ENCODE assay signal across 8 mouse cellular contexts in the genomic region with DNA sequence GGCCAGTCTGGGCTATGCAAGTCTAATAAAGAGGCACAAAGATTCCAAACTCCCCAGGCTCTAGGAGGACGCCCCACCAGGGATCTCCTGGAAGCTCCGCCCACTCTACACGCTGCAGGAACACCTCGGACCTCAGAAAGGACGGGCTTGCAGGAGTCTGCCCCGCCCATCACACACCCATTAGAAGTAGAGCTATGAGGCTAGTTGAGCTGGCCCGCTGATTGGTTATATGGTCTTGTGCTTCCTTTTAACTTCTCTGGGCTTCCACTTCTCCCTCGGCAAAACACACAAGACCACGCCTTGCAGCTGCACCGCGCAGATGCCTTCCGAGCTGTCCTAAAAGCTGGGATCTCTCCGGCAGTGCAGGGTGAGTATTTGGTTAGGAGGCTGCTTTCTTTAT. TPM values are rescaled to one million over a fixed set of nuclear protein-coding genes. Genes with fewer than 3 reads are reported as not detected.
A peak's percentile ranks its signal among the peaks of the same experiment; 100 is the strongest.
DNase-seq lines count a peak whose midpoint lies in the region; ATAC-seq and TF ChIP-seq lines count a peak whose summit lies in the region.

No protein-coding gene starts in this region.

- H3K4me3 ChIP-seq in heart, adult 2 months: peak overlapping the region; percentile 35
- peak overlapping the region; percentile 23 for H3K4me3 ChIP-seq in intestine, postnatal 0 days (ENCODE audit: low read depth, low read length)
- H3K4me3 ChIP-seq in liver, postnatal 0 days (ENCODE audit: low read depth, low read length): 0 out of 2 replicates have a peak overlapping the region, but pooled peaks have one; percentile 17
- H3K4me3 ChIP-seq in neural tube, embryonic 12.5 days: no peak overlapping the region

- peak overlapping the region; percentile 56 for H3K4me2 ChIP-seq in intestine, postnatal 0 days (replicated peaks; ENCODE audit: low read depth)
- H3K4me2 ChIP-seq in liver, postnatal 0 days (ENCODE audit: low read depth, low read length): peak overlapping the region; percentile 52
- H3K4me2 ChIP-seq in neural tube, embryonic 12.5 days (replicated peaks): peak overlapping the region; percentile 35

- intact Hi-C loops in heart, adult 2 months (cut with DNase I): loop anchor here (5.0 kb wide), 1 partner anchor 41 kb away; a partner anchor contains a TSS

- no peak for TF ChIP-seq EP300 in heart, adult 2 months (IDR thresholded peaks at IDR 0.05; ENCODE audit: insufficient read depth, low read depth, low read length)
- TF ChIP-seq EP300 in liver, postnatal 0 days (IDR thresholded peaks at IDR 0.05; ENCODE audit: low read depth): no peak

- H3K9me3 ChIP-seq in intestine, postnatal 0 days (ENCODE audit: control insufficient read depth): no peaks in the 10 kb centered on the region
- no peaks in the 10 kb centered on the region for H3K9me3 ChIP-seq in liver, postnatal 0 days (ENCODE audit: low read length)
- H3K9me3 ChIP-seq in neural tube, embryonic 12.5 days: no peaks in the 10 kb centered on the region

- DNase-seq in spleen, adult 18-20 months: peak; percentile 59 to 60
- DNase-seq in spleen, adult 12 weeks (ENCODE audit: low spot score): no peak
- DNase-seq in embryo, embryonic 10.5 days (ENCODE audit: low spot score): peak; percentile 76
- DNase-seq in heart, adult 2 months: peak; percentile 70 to 83
- DNase-seq in liver, postnatal 0 days: peak; percentile 49
- DNase-seq in yolk sac, embryonic 10.5 days (ENCODE audit: low spot score): peak; percentile 52

- H3K9ac ChIP-seq in heart, adult 2 months (ENCODE audit: low read depth, low read length): peak overlapping the region; percentile 2; the same call in 1 of the 2 replicates
- H3K9ac ChIP-seq in intestine, postnatal 0 days (ENCODE audit: low read depth, low read length): no peak overlapping the region
- no peak overlapping the region for H3K9ac ChIP-seq in liver, postnatal 0 days (replicated peaks)
- no peak overlapping the region for H3K9ac ChIP-seq in neural tube, embryonic 12.5 days

- H3K27me3 ChIP-seq in heart, adult 2 months (ENCODE audit: control insufficient read depth, insufficient read depth, low read length): no peaks in the 10 kb centered on the region; the same call in 1 of the 2 replicates
- H3K27me3 ChIP-seq in intestine, postnatal 0 days (replicated peaks; ENCODE audit: control insufficient read depth, insufficient read depth, low read length): 0 out of 2 replicates have a peak, but pooled peaks cover 11% of the 10 kb centered on the region
- peaks cover 29% of the 10 kb centered on the region for H3K27me3 ChIP-seq in liver, postnatal 0 days (ENCODE audit: insufficient read depth, low read length)
- H3K27me3 ChIP-seq in neural tube, embryonic 12.5 days (replicated peaks): no peaks in the 10 kb centered on the region; the same call in 1 of the 2 replicates

- no peak for TF ChIP-seq CTCF in heart, adult 2 months (IDR thresholded peaks at IDR 0.05)
- TF ChIP-seq CTCF in intestine, postnatal 0 days (IDR thresholded peaks at IDR 0.05; ENCODE audit: low read depth): no peak
- TF ChIP-seq CTCF in liver, postnatal 0 days (IDR thresholded peaks at IDR 0.05; ENCODE audit: low read depth): no peak

- 3% methylated on average over 13 of the region's 13 CpGs for whole genome bisulfite sequencing in heart, adult 2 months
- under 1% methylated on average over 13 of the region's 13 CpGs for WGBS in intestine, postnatal 0 days
- 3% methylated on average over 13 of the region's 13 CpGs for WGBS in liver, postnatal 0 days (ENCODE audit: insufficient replicate concordance)
- WGBS in neural tube, embryonic 12.5 days: 11% methylated on average over 13 of the region's 13 CpGs

- no peaks in the 10 kb centered on the region for H3K79me2 ChIP-seq in heart, adult 2 months (replicated peaks; ENCODE audit: control insufficient read depth, insufficient read depth, low read length)

- H3K4me1 ChIP-seq in heart, adult 2 months (ENCODE audit: control insufficient read depth, insufficient read depth, low read length): peaks cover 1% of the 10 kb centered on the region
- 0 out of 2 replicates have a peak, but pooled peaks cover 2% of the 10 kb centered on the region for H3K4me1 ChIP-seq in intestine, postnatal 0 days (replicated peaks; ENCODE audit: control insufficient read depth, insufficient read depth, low read length)
- no peaks in the 10 kb centered on the region; the same call in 1 of the 2 replicates for H3K4me1 ChIP-seq in liver, postnatal 0 days (ENCODE audit: insufficient read depth)
- peaks cover 41% of the 10 kb centered on the region for H3K4me1 ChIP-seq in neural tube, embryonic 12.5 days

- H3K27ac ChIP-seq in heart, adult 2 months: peak overlapping the region; percentile 20
- no peak overlapping the region for H3K27ac ChIP-seq in intestine, postnatal 0 days (ENCODE audit: low read depth, low read length)
- H3K27ac ChIP-seq in liver, postnatal 0 days (ENCODE audit: low read depth): no peak overlapping the region
- H3K27ac ChIP-seq in neural tube, embryonic 12.5 days: no peak overlapping the region

- peak; percentile 77 for ATAC-seq in intestine, postnatal 0 days
- ATAC-seq in liver, postnatal 0 days: peak; percentile 36; the same call in 1 of the 2 replicates
- no peak for ATAC-seq in neural tube, embryonic 12.5 days (ENCODE audit: low FRiP score, low read depth)

- TF ChIP-seq POLR2A in heart, adult 2 months (IDR thresholded peaks at IDR 0.05; ENCODE audit: insufficient read depth, low read depth, low read length): peak; percentile 55; the same call in 1 of the 2 replicates

- no peaks in the 10 kb centered on the region for H3K36me3 ChIP-seq in heart, adult 2 months (ENCODE audit: control insufficient read depth, insufficient read depth, low read length)
- no peaks in the 10 kb centered on the region for H3K36me3 ChIP-seq in intestine, postnatal 0 days (ENCODE audit: control insufficient read depth, insufficient read depth)
- no peaks in the 10 kb centered on the region for H3K36me3 ChIP-seq in liver, postnatal 0 days (replicated peaks; ENCODE audit: insufficient read depth, low read length)
- H3K36me3 ChIP-seq in neural tube, embryonic 12.5 days: no peaks in the 10 kb centered on the region

RNA-seq across cellular contexts. Expression of a gene that starts 43.0 kb away (rescaled TPM):
- 10 to 100 TPM; 28.5 to 30.3 TPM for total RNA-seq in heart, adult 2 months (2021)
- polyA plus RNA-seq in heart, adult 2 months (2012; rRNA removed): 17.7 and 27.3 TPM in 2 replicates
- polyA plus RNA-seq in intestine, postnatal 0 days (2015; fragmentation: Nextera tagmentation; extraction: Ambion mirVana): 6.1 and 6.9 TPM in 2 replicates
- polyA plus RNA-seq in liver, postnatal 0 days (2015; fragmentation: Nextera tagmentation; extraction: Ambion mirVana): 2.8 and 3.0 TPM in 2 replicates
- 25.0 and 26.6 TPM in 2 replicates for polyA plus RNA-seq in neural tube, embryonic 12.5 days (2016; fragmentation: Nextera tagmentation; extraction: Ambion mirVana)
